Mouse (Mus musculus): ENCODE measurements around the gene Msi2.

GRCm38 (mm10) chr11:88558731-88559130 lies 159.6 kb downstream of the Msi2 start:
- TF ChIP-seq POLR2A (IDR thresholded peaks at IDR 0.05; ENCODE audit: control insufficient read depth, low read depth, low read length) (no peak), CTCF (IDR thresholded peaks at IDR 0.05; ENCODE audit: control insufficient read depth, insufficient read depth, insufficient replicate concordance, low read depth, low read length) (no peak)
